Mouse (Mus musculus): ENCODE data around the gene Atox1.

GRCm38 (mm10) chr11:55459850-55460558 lies 1.0 kb downstream of the Atox1 start:
- TF ChIP-seq POLR2A (IDR thresholded peaks at IDR 0.05; ENCODE audit: insufficient read depth, low read depth, low read length) (no peak), CTCF (IDR thresholded peaks at IDR 0.05; ENCODE audit: insufficient read depth, low read depth, low read length) (no peak)

All from olfactory bulb, adult 2 months (tissue).